Mouse (Mus musculus) lung, postnatal 0 days (tissue): ENCODE measurements at regions not wholly inside any gene's neighbourhood (a gene's known extent, or its start where the extent isn't known, plus 50 kb on each side); places are given as distances from the start of the nearest gene placed in this dataset.
A peak's percentile ranks its signal among the peaks of the same experiment; 100 is the strongest.

Experiments used
- ATAC-seq: fragments of 200-750 bp; cut with Nextera tagmentation; 2 replicates; pipeline ENCODE4 v1.8.0; 2017; ENCODE audit warnings: moderate library complexity
- DNase-seq: peaks from one replicate; pipeline ENCODE4 v3.0.0-alpha.2; 2016; ENCODE audit warnings: low spot score
- H3K27ac ChIP-seq: fragments of 300-500 bp; sonication (generic); 2 replicates; pipeline ENCODE4 v1.5.1; 2014; ENCODE audit warnings: antibody characterized with exemption, mild to moderate bottlenecking, low read length, mixed read lengths
- H3K27me3 ChIP-seq: fragments of 300-500 bp; sonication (generic); replicated peaks from 2 replicates; pipeline ENCODE4 v1.6.1; 2014; ENCODE audit warnings: low read length, mixed read lengths; ENCODE audit not compliant: insufficient read depth
- H3K36me3 ChIP-seq: fragments of 300-500 bp; sonication (generic); 2 replicates; pipeline ENCODE4 v1.6.1; 2014; ENCODE audit warnings: low read length, mixed read lengths; ENCODE audit not compliant: insufficient read depth
- H3K4me1 ChIP-seq: fragments of 300-500 bp; sonication (generic); 2 replicates; pipeline ENCODE4 v1.6.1; 2014; ENCODE audit warnings: antibody characterized with exemption, low read depth, low read length, mixed read lengths; ENCODE audit not compliant: insufficient read depth
- H3K4me2 ChIP-seq: fragments of 300-500 bp; sonication (generic); replicated peaks from 2 replicates; pipeline ENCODE4 v1.6.1; 2014; ENCODE audit warnings: low read depth, mild to moderate bottlenecking, low read length, moderate library complexity, mixed read lengths
- H3K4me3 ChIP-seq: fragments of 300-500 bp; sonication (generic); 2 replicates; pipeline ENCODE4 v1.5.1; 2014; ENCODE audit warnings: low read depth, low read length
- H3K9ac ChIP-seq: fragments of 300-500 bp; sonication (generic); replicated peaks from 2 replicates; pipeline ENCODE4 v1.6.1; 2014; ENCODE audit warnings: low read depth, mild to moderate bottlenecking
- H3K9me3 ChIP-seq: fragments of 300-500 bp; sonication (generic); 2 replicates; pipeline ENCODE4 v1.6.1; 2016; ENCODE audit warnings: low read length, mixed read lengths
- CTCF ChIP-seq: IDR thresholded peaks from 2 replicates; pipeline ENCODE4 v1.5.1; 2016; ENCODE audit warnings: antibody characterized with exemption, mild to moderate bottlenecking
- EP300 ChIP-seq: IDR thresholded peaks from 2 replicates; pipeline ENCODE4 v1.6.1; 2016; ENCODE audit warnings: antibody characterized with exemption, mild to moderate bottlenecking, control low read depth
- WGBS: fragments of 180-500 bp; shearing (Covaris S2); extraction: QIAGEN DNeasy Blood & Tissue Kit; methylation state at CpG from one replicate; pipeline ENCODE4 v1.1.7; 2014; 5-methylcytosine and 5-hydroxymethylcytosine counted together

DNA sequence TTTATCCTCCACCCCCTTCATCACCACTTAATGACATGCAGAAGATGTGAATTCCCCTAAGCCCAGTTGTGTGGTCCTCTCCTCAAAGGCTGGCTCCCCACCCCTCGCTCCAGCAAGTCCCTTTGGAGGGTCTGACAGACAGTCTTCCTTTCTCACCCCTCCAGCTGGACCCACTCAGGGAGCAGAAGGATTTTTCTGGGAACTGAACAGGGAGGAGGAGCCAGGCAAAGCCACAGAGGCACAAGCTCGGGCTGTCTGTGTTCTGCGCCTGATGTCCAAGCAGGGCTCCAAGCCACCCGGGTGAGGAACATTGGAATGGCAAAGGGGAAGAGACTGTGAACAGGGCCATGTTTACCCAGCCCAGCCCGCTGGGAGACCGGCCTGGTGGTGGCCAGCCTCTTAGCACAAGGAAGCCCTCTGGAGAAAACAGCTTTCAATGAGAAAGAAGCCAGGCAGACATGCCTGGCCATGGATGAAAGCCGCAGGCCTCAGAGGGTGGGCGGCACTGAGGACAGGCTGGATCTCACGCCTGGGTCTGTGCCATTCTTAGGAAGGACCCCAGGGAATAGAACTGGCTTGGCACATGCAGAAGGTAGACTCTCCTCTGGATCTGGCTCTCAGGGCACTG lies 211.5 kb upstream of the Cxcr4 start:
- Histone ChIP-seq H3K4me3 (no peak overlapping the region), H3K36me3 (no peaks in the 10 kb centered on the region), H3K9ac (no peak overlapping the region), H3K4me1 (no peaks in the 10 kb centered on the region), H3K27me3 (no peaks in the 10 kb centered on the region), H3K4me2 (no peak overlapping the region), H3K9me3 (no peaks in the 10 kb centered on the region), H3K27ac (0 out of 2 replicates have a peak overlapping the region, but pooled peaks have one; percentile 26)
- 14% methylated on average over 9 of the region's 9 CpGs for WGBS
- ATAC-seq, result peak; percentile 86
- TF ChIP-seq EP300, result no peak
- no peak for TF ChIP-seq CTCF
- peak; percentile 60 for DNase-seq

DNA sequence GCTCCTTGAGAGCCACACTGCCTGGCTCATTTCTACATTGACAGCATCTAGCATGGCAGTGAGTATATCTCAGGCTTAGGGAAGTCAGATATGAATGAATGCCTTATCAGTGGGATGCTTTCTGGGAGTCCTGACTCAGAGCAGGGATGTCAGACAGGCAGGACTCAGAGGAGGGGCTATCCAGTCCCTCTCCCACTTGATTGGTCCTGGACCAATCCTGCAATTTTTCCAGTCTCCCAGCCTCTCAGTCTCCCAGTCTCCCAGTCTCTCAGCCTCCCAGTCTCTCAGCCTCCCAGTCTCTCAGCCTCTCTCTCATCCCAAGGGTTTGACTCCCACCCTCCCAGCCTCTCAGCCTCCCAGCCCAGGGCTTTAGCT lies 211.0 kb upstream of the Cxcr4 start:
- TF ChIP-seq EP300 (no peak), CTCF (no peak)
- peak; percentile 18 for DNase-seq
- no peak overlapping the region for H3K9ac ChIP-seq
- H3K36me3 ChIP-seq, result no peaks in the 10 kb centered on the region
- no peak overlapping the region for H3K27ac ChIP-seq
- no peak overlapping the region for H3K4me2 ChIP-seq
- H3K4me1 ChIP-seq, result no peaks in the 10 kb centered on the region
- no peaks in the 10 kb centered on the region for H3K27me3 ChIP-seq
- no peak; the same call in 1 of the 2 replicates for ATAC-seq
- H3K4me3 ChIP-seq, result no peak overlapping the region
- H3K9me3 ChIP-seq, result no peaks in the 10 kb centered on the region

DNA sequence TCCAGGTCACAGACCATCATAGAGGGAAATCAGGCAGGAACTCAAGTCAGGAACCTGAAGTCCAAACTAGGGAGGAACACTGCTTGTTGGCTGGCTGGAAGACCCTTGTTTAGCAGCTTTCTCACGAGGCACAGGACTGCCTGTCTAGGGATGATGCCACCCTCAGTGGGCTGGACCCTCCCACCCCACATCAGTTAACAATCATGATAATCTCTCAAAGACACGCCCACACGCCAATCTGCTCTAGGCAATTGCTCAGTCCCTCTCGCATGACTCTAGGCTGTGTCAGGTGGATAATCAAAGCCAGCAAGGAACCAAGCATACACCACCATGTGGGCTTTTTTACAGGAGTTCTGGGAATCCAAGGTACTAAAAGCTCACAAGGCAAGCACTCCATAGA lies 206.6 kb upstream of the Cxcr4 start:
- ATAC-seq, result no peak
- no peak for TF ChIP-seq CTCF
- no peaks in the 10 kb centered on the region for H3K36me3 ChIP-seq
- no peak overlapping the region for H3K4me3 ChIP-seq
- no peaks in the 10 kb centered on the region for H3K4me1 ChIP-seq
- no peaks in the 10 kb centered on the region for H3K9me3 ChIP-seq
- no peak overlapping the region for H3K9ac ChIP-seq
- DNase-seq, result no peak
- 86% methylated on average over 4 of the region's 4 CpGs for WGBS
- no peak overlapping the region for H3K27ac ChIP-seq
- no peak overlapping the region for H3K4me2 ChIP-seq
- H3K27me3 ChIP-seq, result no peaks in the 10 kb centered on the region

DNA sequence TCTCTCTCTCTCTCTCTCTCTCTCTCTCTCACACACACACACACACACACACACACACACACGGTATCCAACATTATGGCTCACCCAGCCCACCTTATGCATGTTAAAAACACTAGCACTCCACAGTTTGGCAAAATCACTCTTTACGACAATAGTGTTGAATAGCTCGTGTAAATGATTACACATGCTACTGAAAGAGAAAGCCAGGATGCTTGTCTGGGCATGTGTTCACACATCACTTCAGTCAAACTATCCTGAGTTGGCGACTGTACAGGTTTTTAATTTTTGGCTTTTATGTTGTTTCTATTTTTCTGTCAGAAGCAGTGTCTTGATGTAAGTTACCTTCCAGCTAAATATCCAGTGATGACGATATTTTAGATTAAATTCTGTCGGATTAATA lies 203.6 kb upstream of the Cxcr4 start:
- H3K9me3 ChIP-seq, result no peaks in the 10 kb centered on the region
- no peaks in the 10 kb centered on the region for H3K4me1 ChIP-seq
- TF ChIP-seq CTCF (no peak), EP300 (no peak)
- no peak overlapping the region for H3K9ac ChIP-seq
- no peaks in the 10 kb centered on the region for H3K36me3 ChIP-seq
- no peak overlapping the region for H3K4me2 ChIP-seq
- ATAC-seq, result no peak
- H3K27ac ChIP-seq, result no peak overlapping the region
- no peak overlapping the region for H3K4me3 ChIP-seq
- H3K27me3 ChIP-seq, result no peaks in the 10 kb centered on the region
- 71% methylated on average over 6 of the region's 6 CpGs for WGBS
- DNase-seq, result no peak

GRCm38 (mm10) chr1:128790881-128791280 lies 198.8 kb upstream of the Cxcr4 start:
- no peak for DNase-seq
- 81% methylated on average over 6 of the region's 6 CpGs for WGBS
- no peak for ATAC-seq
- H3K4me2 ChIP-seq, result no peak overlapping the region
- H3K4me1 ChIP-seq, result no peaks in the 10 kb centered on the region
- H3K9ac ChIP-seq, result no peak overlapping the region
- H3K36me3 ChIP-seq, result no peaks in the 10 kb centered on the region
- TF ChIP-seq EP300, result no peak
- no peak for TF ChIP-seq CTCF
- no peaks in the 10 kb centered on the region for H3K9me3 ChIP-seq
- H3K27ac ChIP-seq, result no peak overlapping the region
- no peak overlapping the region for H3K4me3 ChIP-seq
- H3K27me3 ChIP-seq, result no peaks in the 10 kb centered on the region

DNA sequence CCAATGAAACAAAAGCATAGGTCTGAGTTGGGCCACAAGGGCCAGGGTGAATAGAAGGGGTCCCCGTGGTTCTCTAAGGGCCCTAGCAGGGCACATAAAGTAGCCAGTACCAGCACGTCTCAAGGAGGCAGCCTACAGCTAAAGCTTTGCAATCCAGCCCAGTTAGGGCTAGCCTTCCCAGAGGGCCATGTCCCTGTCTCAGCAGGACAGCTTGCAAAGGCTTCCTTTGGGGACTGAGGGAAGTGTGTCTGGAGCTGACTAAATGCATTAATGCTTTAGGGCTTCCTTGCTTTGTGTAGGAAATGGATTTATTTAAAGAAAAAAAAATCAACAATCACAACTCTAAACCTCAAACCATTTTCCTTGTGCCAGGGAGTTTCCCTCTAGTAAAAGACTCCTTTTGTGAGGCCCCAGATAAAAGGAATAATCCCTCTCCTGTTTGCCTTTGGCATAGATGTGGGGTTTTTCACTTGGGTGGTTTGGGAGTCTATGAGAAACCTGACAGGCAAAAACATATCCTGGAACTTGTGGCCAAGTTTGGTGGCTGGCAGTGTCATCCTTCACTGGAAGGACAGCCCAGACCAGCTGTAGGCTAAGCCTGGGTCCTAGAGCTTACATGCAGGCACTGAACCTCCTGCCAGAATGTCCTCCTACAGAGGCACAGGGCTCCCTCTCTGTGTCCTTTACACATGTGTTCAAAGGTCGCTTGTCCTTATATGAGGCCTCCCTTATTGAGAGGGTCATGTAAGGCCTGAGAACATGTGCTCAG lies 197.7 kb upstream of the Cxcr4 start:
- DNase-seq, result no peak
- Histone ChIP-seq H3K36me3 (no peaks in the 10 kb centered on the region), H3K4me1 (no peaks in the 10 kb centered on the region), H3K9ac (no peak overlapping the region), H3K4me2 (no peak overlapping the region), H3K27me3 (no peaks in the 10 kb centered on the region), H3K4me3 (no peak overlapping the region), H3K27ac (no peak overlapping the region), H3K9me3 (no peaks in the 10 kb centered on the region)
- ATAC-seq, result no peak
- WGBS, result 68% methylated on average over 3 of the region's 3 CpGs
- TF ChIP-seq CTCF, result no peak
- TF ChIP-seq EP300, result no peak
